ENCODE assay signal across 8 mouse cellular contexts in the genomic region with DNA sequence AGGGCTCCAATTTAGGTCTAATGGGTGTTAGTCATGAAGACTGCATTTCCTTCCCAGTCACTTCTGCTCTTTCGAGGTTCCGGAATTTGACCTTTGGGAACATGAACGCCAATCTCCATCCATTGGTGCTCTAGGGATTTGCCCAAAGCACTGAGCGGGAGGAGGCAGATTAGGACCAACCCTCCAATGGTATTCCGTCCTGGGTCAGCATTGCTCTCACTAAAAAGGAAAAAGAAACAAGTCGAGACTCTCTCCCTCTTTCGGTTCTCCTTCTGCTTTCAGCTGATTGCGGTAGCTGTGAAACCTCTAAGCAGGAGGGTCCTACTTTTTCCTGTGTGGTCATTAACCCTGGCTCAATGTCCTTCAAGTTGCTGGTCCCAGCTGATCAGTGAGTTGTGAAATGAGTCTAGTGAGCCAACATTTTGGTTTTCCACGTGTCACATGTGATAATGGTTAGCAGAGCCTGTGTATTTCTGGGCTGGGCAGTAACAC. TPM values are rescaled to one million over a fixed set of nuclear protein-coding genes. Genes with fewer than 3 reads are reported as not detected.
DNase-seq lines count a peak whose midpoint lies in the region; ATAC-seq lines count a peak whose summit lies in the region.

No protein-coding gene starts in this region.

- H3K27me3 ChIP-seq in stomach, embryonic 14.5 days (ENCODE audit: control insufficient read depth, insufficient read depth, low read length) = no peaks in the 10 kb centered on the region

- no peaks in the 10 kb centered on the region for H3K9me3 ChIP-seq in stomach, embryonic 14.5 days (ENCODE audit: control insufficient read depth, low read depth, low read length)

- WGBS in stomach, embryonic 14.5 days = 16% methylated on average over 9 of the region's 9 CpGs

- ATAC-seq in stomach, embryonic 14.5 days (ENCODE audit: insufficient number of reproducible peaks, insufficient read depth, low FRiP score, low read depth) = no peak

- no peak overlapping the region for H3K27ac ChIP-seq in stomach, embryonic 14.5 days (ENCODE audit: low read length)

- DNase-seq in cerebellum, adult 8-10 months = peak; percentile 15
- no peak for DNase-seq in cerebellum, postnatal 4 days (ENCODE audit: low spot score in 2 of 2)
- DNase-seq in R1 (ENCODE audit: low read depth, low spot score) = peak; percentile 56
- DNase-seq in heart, adult 18-20 months = peak; percentile 66 to 79
- DNase-seq in kidney, adult 18-20 months = peak; percentile 60
- peak; percentile 59 for DNase-seq in lung, postnatal 25 days (ENCODE audit: low spot score)
- no peak for DNase-seq in right cerebral cortex, adult 2 months (ENCODE audit: low spot score in 2 of 2)

- H3K4me1 ChIP-seq in stomach, embryonic 14.5 days (ENCODE audit: control insufficient read depth, insufficient read depth, low read length) = peaks cover 13% of the 10 kb centered on the region; the same call in 1 of the 2 replicates

- H3K9ac ChIP-seq in stomach, embryonic 14.5 days (replicated peaks; ENCODE audit: low read depth, low read length) = peak overlapping the region; percentile 62

- peak overlapping the region; percentile 97 for H3K4me2 ChIP-seq in stomach, embryonic 14.5 days (replicated peaks; ENCODE audit: low read depth, low read length)

- peak overlapping the region; percentile 71 for H3K4me3 ChIP-seq in stomach, embryonic 14.5 days (ENCODE audit: low read depth, low read length)

- no peaks in the 10 kb centered on the region; the same call in 1 of the 2 replicates for H3K36me3 ChIP-seq in stomach, embryonic 14.5 days (ENCODE audit: control insufficient read depth, insufficient read depth, low read length)

RNA-seq across cellular contexts. Expression of a gene that starts 0.9 kb away (rescaled TPM):
- total RNA-seq in heart, adult 18-20 months (2021) = 10 to 100 TPM; 89.4 to 92.1 TPM
- polyA plus RNA-seq in stomach, embryonic 14.5 days (2014; fragmentation: Nextera tagmentation; extraction: Ambion mirVana) = 52.7 and 53.7 TPM in 2 replicates

RNA-seq across cellular contexts. Expression of a gene that starts 14.7 kb away (rescaled TPM):
- total RNA-seq in heart, adult 18-20 months (2021) = 1 to 10 TPM; 2.1 to 2.3 TPM
- 6.1 and 10.5 TPM in 2 replicates for polyA plus RNA-seq in stomach, embryonic 14.5 days (2014; fragmentation: Nextera tagmentation; extraction: Ambion mirVana)

Comparison
In these comparisons a context has a peak if more than half of its experiments do, and no peak if none do; other contexts are left out.
1. DNase-seq: peak in cerebellum, adult 8-10 months (single experiment), R1 (single experiment), heart, adult 18-20 months (2 of 2), kidney, adult 18-20 months (single experiment) and lung, postnatal 25 days (single experiment); none in cerebellum, postnatal 4 days (0 of 2) and right cerebral cortex, adult 2 months (0 of 2).